Mouse (Mus musculus) hindbrain, embryonic 11.5 days (tissue): ENCODE results near the gene Aamp. TPM values are rescaled to one million over a fixed set of nuclear protein-coding genes. Genes with fewer than 3 reads are reported as not detected.

ENCODE experiments used
- ATAC-seq: fragments of 200-750 bp; cut with Nextera tagmentation; 2 replicates; pipeline ENCODE4 v1.8.0; 2017; ENCODE audit warnings: mild to moderate bottlenecking, moderate TSS enrichment, moderate library complexity; ENCODE audit not compliant: low FRiP score
- DNase-seq: peaks from one replicate; pipeline ENCODE4 v3.0.0-alpha.2; 2015; ENCODE audit warnings: low spot score
- H3K27ac ChIP-seq: fragments of 300-500 bp; sonication (generic); 2 replicates; pipeline ENCODE4 v1.5.1; 2014; ENCODE audit warnings: mild to moderate bottlenecking, low read depth, low read length
- H3K27me3 ChIP-seq: fragments of 300-500 bp; sonication (generic); 2 replicates; pipeline ENCODE4 v1.6.1; 2014; ENCODE audit warnings: mild to moderate bottlenecking, low read length, moderate library complexity, mixed read lengths; ENCODE audit not compliant: control insufficient read depth, insufficient read depth
- H3K36me3 ChIP-seq: fragments of 300-500 bp; sonication (generic); 2 replicates; pipeline ENCODE4 v1.6.1; 2014; ENCODE audit warnings: mild to moderate bottlenecking, low read length, moderate library complexity, mixed read lengths; ENCODE audit not compliant: control insufficient read depth, insufficient read depth
- H3K4me1 ChIP-seq: fragments of 300-500 bp; sonication (generic); replicated peaks from 2 replicates; pipeline ENCODE4 v1.6.1; 2014; ENCODE audit warnings: low read length, mixed read lengths; ENCODE audit not compliant: control insufficient read depth, insufficient read depth
- H3K4me2 ChIP-seq: fragments of 300-500 bp; sonication (generic); replicated peaks from 2 replicates; pipeline ENCODE4 v1.6.1; 2014; ENCODE audit warnings: mild to moderate bottlenecking, low read depth, low read length
- H3K4me3 ChIP-seq: fragments of 300-500 bp; sonication (generic); 2 replicates; pipeline ENCODE4 v1.5.1; 2014; ENCODE audit warnings: low read depth, low read length
- H3K9ac ChIP-seq: fragments of 300-500 bp; sonication (generic); 2 replicates; pipeline ENCODE4 v1.6.1; 2014; ENCODE audit warnings: low read depth, low read length
- H3K9me3 ChIP-seq: fragments of 300-500 bp; sonication (generic); 2 replicates; pipeline ENCODE4 v1.6.1; 2016; ENCODE audit warnings: low read length; ENCODE audit not compliant: control insufficient read depth
- WGBS: fragments of 180-500 bp; shearing (Covaris S2); extraction: QIAGEN DNeasy Blood & Tissue Kit; methylation state at CpG from one replicate; pipeline ENCODE4 v1.1.7; 2014; 5-methylcytosine and 5-hydroxymethylcytosine counted together
- polyA plus RNA-seq: library from polyadenylated mRNA; unstranded; fragments of >200 nt; fragmentation: Nextera tagmentation; extraction: Ambion mirVana; gene quantifications from 2 replicates; pipeline ENCODE4 v1.2.1, GENCODE M21; 2014

Aamp gene
- polyA plus RNA-seq, 1 experiment from 2014 or later = 189 TPM

DNA sequence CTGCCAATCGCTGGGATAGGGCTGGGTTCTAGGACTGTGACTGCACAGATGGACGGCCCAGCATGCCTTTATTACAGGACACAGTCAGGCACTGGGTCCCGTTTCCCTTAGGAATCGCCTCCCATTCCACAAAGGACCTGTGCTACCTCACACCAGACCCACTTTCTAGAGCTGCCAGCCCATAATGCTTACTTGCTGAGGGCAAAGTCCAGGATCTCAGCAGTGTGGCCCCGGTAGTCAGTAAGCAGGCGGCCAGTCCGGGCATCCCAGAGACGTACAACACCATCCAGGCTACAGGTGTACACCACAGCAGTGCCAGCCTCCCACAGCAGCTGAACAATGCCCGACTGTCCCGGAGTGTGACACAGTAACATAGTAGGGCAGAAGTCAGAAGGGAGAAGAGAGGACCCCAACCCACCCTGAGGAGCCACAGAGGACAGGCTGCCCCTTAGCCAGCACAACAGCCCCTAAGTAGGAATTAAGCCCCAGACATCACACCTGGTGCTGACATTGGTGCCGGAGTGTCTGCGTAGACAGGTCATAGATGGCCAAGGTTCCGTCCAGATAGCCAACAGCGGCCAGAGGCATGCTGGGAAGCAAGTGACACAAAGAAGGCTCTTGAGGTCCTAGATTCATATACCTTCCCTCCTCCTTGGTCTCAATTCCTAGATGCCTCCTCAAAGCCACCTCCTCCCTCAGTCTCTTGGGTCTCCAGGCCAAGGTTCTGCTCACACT, 3.8 kb downstream of the Aamp start:
- H3K4me2 ChIP-seq = no peak overlapping the region
- H3K27ac ChIP-seq = no peak overlapping the region
- H3K9me3 ChIP-seq = no peaks in the 10 kb centered on the region
- ATAC-seq (no peak), DNase-seq (no peak)
- no peaks in the 10 kb centered on the region for H3K27me3 ChIP-seq
- no peaks in the 10 kb centered on the region for H3K36me3 ChIP-seq
- WGBS = 94% methylated on average over 14 of the region's 14 CpGs
- H3K4me3 ChIP-seq = no peak overlapping the region
- H3K9ac ChIP-seq = no peak overlapping the region
- H3K4me1 ChIP-seq = 0 out of 2 replicates have a peak, but pooled peaks cover 8% of the 10 kb centered on the region

DNA sequence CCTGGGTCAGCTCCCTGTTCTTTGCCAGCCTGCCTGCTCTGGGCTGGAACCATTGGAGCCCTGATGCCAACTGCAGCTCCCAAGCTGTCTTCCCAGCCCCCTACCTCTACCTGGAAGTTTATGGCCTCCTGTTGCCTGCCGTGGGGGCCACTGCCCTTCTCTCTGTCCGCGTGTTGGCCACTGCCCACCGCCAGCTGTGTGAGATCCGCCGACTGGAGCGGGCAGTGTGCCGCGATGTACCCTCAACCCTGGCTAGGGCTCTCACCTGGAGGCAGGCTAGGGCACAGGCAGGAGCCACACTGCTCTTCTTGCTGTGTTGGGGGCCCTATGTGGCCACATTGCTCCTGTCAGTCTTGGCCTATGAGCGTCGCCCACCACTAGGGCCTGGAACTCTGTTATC, 5.5 kb downstream of the Aamp start:
- Histone ChIP-seq H3K4me2 (no peak overlapping the region), H3K4me3 (no peak overlapping the region), H3K27me3 (no peaks in the 10 kb centered on the region), H3K36me3 (no peaks in the 10 kb centered on the region), H3K9ac (no peak overlapping the region), H3K4me1 (0 out of 2 replicates have a peak, but pooled peaks cover 5% of the 10 kb centered on the region), H3K9me3 (no peaks in the 10 kb centered on the region), H3K27ac (no peak overlapping the region)
- WGBS = 85% methylated on average over 11 of the region's 11 CpGs
- no peak for DNase-seq
- ATAC-seq = no peak

DNA sequence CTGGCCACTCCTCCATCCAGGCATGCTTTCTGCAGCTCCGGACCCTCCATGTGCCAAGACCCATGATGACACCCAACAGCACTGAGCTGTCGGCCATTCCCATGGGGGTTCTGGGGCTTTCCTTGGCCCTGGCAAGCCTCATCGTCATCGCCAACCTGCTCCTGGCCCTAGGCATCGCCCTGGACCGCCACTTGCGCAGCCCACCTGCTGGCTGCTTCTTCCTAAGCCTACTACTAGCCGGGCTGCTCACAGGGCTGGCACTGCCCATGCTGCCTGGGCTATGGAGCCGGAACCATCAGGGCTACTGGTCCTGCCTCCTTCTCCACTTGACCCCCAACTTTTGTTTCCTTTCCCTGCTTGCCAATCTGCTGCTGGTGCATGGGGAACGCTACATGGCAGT, 6.0 kb downstream of the Aamp start, which contains the start of gene Gpbar1:
Gene Gpbar1 (plus strand): TSS at position 13 of the 400 bp plus-strand sequence.
- Histone ChIP-seq H3K4me1 (0 out of 2 replicates have a peak, but pooled peaks cover 5% of the 10 kb centered on the region), H3K4me3 (no peak within 1 kb of the TSS), H3K9me3 (no peaks in the 10 kb centered on the region), H3K9ac (no peak within 1 kb of the TSS), H3K4me2 (no peak within 1 kb of the TSS), H3K27ac (no peak within 1 kb of the TSS), H3K27me3 (no peaks in the 10 kb centered on the region), H3K36me3 (no peaks in the 10 kb centered on the region)
- no peak for DNase-seq
- 81% methylated on average over 10 of the region's 10 CpGs for WGBS
- no peak for ATAC-seq

DNA sequence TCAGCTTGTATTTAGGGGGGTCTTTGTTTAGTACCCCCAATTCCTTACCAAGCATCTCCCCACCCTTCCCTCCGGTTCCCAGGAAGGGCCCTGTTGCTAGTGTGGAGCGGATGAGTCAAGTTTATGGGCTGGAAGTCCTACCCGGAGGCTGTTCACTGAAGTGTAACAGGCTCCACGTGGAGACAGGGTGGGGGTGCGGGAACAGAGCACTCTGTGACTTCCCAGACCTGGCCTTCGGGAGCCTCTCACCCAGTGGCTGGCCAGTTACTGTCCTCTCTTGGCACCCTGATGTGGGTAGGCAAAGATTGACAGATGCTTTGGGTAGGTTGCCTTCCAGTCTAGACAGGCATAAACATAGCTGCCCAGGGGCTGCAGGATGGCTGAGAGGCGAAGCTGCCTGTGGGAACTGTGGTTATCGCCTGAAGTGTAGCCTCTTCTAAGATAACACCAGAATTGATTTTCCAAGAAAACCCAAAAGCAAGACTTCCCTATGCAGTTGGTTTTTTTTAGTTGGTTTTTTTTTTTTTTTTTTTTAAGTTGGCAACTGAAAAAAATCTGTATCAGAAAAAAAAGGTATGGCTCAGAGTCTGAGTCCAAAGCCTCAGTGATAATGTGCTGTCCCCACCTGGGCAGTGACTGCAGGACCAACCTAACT, 6.5 kb downstream of the Aamp start:
- WGBS = 62% methylated on average over 8 of the region's 8 CpGs
- no peak overlapping the region for H3K27ac ChIP-seq
- no peak overlapping the region for H3K4me3 ChIP-seq
- no peak for DNase-seq
- no peaks in the 10 kb centered on the region for H3K36me3 ChIP-seq
- ATAC-seq = no peak
- no peak overlapping the region for H3K4me2 ChIP-seq
- H3K27me3 ChIP-seq = no peaks in the 10 kb centered on the region
- no peak overlapping the region for H3K9ac ChIP-seq
- H3K4me1 ChIP-seq = 0 out of 2 replicates have a peak, but pooled peaks cover 2% of the 10 kb centered on the region
- H3K9me3 ChIP-seq = no peaks in the 10 kb centered on the region

DNA sequence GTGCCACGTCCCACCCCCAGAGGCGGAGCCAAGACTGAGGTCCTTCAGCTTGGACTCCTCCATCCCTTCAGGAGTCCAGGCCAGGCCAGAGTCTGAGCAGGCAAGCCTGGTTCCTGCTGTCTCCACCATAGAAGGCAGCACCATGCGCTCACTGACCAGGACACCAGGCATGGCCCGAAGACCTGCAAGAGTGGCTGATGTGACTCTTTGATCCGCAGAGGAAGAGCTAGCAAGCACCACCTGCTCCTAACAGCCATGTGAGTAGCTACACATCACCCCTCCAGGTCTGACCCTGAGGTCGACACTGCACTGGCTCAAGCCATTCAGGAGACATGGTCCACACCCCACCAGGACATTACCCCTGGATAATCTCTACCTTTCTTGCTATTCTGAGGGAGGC, 7.5 kb downstream of the Aamp start:
- DNase-seq (no peak), ATAC-seq (no peak)
- H3K27me3 ChIP-seq = no peaks in the 10 kb centered on the region
- H3K27ac ChIP-seq = no peak overlapping the region
- WGBS = 63% methylated on average over 6 of the region's 6 CpGs
- no peaks in the 10 kb centered on the region for H3K36me3 ChIP-seq
- no peak overlapping the region for H3K9ac ChIP-seq
- H3K4me2 ChIP-seq = no peak overlapping the region
- no peaks in the 10 kb centered on the region for H3K9me3 ChIP-seq
- no peak overlapping the region for H3K4me3 ChIP-seq
- no peaks in the 10 kb centered on the region for H3K4me1 ChIP-seq

DNA sequence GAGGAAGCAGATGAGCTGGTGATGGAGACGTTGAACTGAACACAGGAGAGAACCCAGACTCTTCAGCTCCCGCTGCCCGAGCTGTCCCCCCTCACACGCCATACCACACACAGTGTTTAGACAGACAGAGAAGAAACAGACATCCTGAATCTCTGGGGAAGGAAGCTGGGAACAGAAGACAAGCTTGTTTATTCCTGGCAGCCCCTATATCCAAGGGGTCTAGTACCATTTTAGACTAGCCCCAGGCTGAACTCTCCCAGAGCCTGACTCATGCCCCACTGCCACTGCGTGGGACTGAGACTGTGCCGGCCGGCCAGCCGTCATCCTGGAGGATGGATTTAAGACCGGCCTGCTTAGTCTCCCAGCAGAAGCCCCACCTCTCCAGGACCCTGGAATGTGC, 9.5 kb downstream of the Aamp start:
- no peak overlapping the region for H3K4me2 ChIP-seq
- no peak for DNase-seq
- H3K27me3 ChIP-seq = no peaks in the 10 kb centered on the region
- ATAC-seq = no peak
- WGBS = 54% methylated on average over 9 of the region's 9 CpGs
- no peak overlapping the region for H3K27ac ChIP-seq
- no peak overlapping the region for H3K9ac ChIP-seq
- H3K4me3 ChIP-seq = no peak overlapping the region
- H3K36me3 ChIP-seq = no peaks in the 10 kb centered on the region
- H3K4me1 ChIP-seq = no peaks in the 10 kb centered on the region
- H3K9me3 ChIP-seq = no peaks in the 10 kb centered on the region

DNA sequence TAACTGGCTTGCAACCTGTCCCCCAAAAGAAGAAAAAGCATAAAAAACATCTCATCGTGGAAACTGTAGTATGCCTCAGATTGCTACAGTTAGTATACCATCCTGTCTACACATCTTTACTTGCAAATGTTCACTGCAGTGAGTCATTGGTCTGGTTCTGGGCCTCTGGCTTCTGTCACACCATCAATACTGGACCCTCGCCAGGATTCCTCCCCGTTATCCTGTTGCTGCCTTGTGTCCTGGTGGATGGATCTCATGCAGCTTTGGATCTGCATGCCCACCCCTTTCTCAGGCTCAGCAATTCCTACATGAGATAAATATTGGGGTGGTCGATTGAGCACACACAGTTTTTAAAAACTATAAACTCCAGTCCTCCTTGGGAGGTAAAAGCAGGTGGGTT, 12.9 kb downstream of the Aamp start:
- ATAC-seq = no peak
- WGBS = 89% methylated on average over 4 of the region's 4 CpGs

DNA sequence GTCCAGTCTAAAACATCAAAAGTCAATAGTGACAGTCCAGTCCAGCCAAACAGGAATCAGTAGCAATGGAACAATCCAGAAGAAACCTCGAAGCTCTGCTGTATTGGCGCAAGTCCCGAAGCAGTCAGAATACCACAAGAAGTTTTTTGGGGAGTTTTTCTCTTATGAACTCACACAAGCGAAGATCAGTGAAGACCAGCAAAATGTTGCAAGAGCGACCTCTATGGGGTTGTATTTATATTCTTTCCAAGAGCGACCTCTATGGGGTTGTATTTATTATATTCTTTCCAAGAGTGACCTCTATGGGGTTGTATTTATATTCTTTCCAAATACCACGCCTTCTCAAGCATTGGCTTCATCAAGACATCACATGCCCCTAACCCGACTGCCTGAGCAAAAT, 15.8 kb downstream of the Aamp start:
- Histone ChIP-seq H3K9ac (no peak overlapping the region), H3K9me3 (no peaks in the 10 kb centered on the region), H3K4me3 (no peak overlapping the region), H3K27ac (no peak overlapping the region), H3K36me3 (peaks cover 7% of the 10 kb centered on the region; the same call in 1 of the 2 replicates), H3K4me2 (no peak overlapping the region), H3K4me1 (no peaks in the 10 kb centered on the region), H3K27me3 (no peaks in the 10 kb centered on the region)
- ATAC-seq (no peak), DNase-seq (no peak)
- 89% methylated on average over 8 of the region's 8 CpGs for WGBS

More for the DNA sequence above, 12.9 kb downstream of the Aamp start:
- no peak for DNase-seq
- H3K9ac ChIP-seq = no peak overlapping the region
- H3K4me3 ChIP-seq = no peak overlapping the region
- H3K36me3 ChIP-seq = no peaks in the 10 kb centered on the region
- H3K4me1 ChIP-seq = no peaks in the 10 kb centered on the region
- H3K9me3 ChIP-seq = no peaks in the 10 kb centered on the region
- H3K4me2 ChIP-seq = no peak overlapping the region
- no peak overlapping the region for H3K27ac ChIP-seq
- no peaks in the 10 kb centered on the region for H3K27me3 ChIP-seq

DNA sequence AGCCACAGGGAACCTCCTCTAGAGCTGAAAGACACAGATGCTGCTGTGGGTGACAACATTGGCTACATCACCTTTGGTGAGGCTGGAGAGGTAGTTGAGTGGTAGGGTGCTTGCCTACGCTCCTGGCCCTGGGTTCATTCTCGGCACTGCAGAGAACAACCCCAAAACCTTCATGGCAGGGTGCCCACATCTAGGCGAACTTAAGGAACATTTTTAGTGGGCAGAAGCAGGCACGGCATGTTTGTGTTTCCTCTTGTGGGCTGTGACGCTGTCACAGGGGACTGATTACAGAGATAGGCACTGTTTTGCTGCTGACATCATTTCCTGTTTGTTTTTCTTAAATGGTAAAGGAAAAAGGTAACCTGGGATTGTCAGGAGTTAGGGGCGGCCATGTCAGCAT, 22.0 kb downstream of the Aamp start:
- no peaks in the 10 kb centered on the region for H3K9me3 ChIP-seq
- H3K4me1 ChIP-seq = no peaks in the 10 kb centered on the region
- WGBS = 96% methylated on average over 6 of the region's 6 CpGs
- H3K9ac ChIP-seq = no peak overlapping the region
- peaks cover 15% of the 10 kb centered on the region for H3K36me3 ChIP-seq
- H3K27me3 ChIP-seq = no peaks in the 10 kb centered on the region
- no peak for ATAC-seq
- H3K4me2 ChIP-seq = no peak overlapping the region
- H3K4me3 ChIP-seq = no peak overlapping the region
- H3K27ac ChIP-seq = no peak overlapping the region
- DNase-seq = no peak
